Mouse (Mus musculus) MEL (cell line): Measurements from ENCODE around the gene Slc25a22. TPM values are rescaled to one million over a fixed set of nuclear protein-coding genes. Genes with fewer than 3 reads are reported as not detected.
A peak's percentile ranks its signal among the peaks of the same experiment; 100 is the strongest.

Experiments used
- DNase-seq: peaks from one replicate; pipeline ENCODE4 v3.0.0; 2011; ENCODE audit warnings: low read depth, low spot score
- H3K27ac ChIP-seq: 2 replicates; pipeline ENCODE4 v1.5.1; 2012; ENCODE audit warnings: low read depth, mild to moderate bottlenecking, control low read depth, low read length, moderate library complexity; ENCODE audit not compliant: control insufficient read depth
- H3K27me3 ChIP-seq, 2 experiments: fragments of 150-350 bp in 1 of 2; sonication (generic) in 1 of 2; 2 replicates each; pipeline ENCODE4 v1.6.1; 2012; ENCODE audit warnings: low read length in 2 of 2, mild to moderate bottlenecking in 2 of 2, improper control_type of control experiment in 1 of 2, moderate library complexity in 1 of 2; ENCODE audit not compliant: insufficient read depth in 2 of 2, control insufficient read depth in 1 of 2
- H3K36me3 ChIP-seq, 2 experiments: 2 replicates each; pipeline ENCODE4 v1.6.1; 2012 to 2014; ENCODE audit warnings: low read length in 2 of 2, improper control_type of control experiment in 1 of 2, inconsistent platforms in 1 of 2, mild to moderate bottlenecking in 1 of 2; ENCODE audit not compliant: insufficient read depth in 2 of 2, control insufficient read depth in 1 of 2
- H3K4me1 ChIP-seq, 2 experiments: fragments of 150-350 bp in 1 of 2; sonication (generic) in 1 of 2; 2 replicates each; pipeline ENCODE4 v1.6.1; 2012; ENCODE audit warnings: low read length in 2 of 2, improper control_type of control experiment in 1 of 2, mild to moderate bottlenecking in 1 of 2; ENCODE audit not compliant: insufficient read depth in 2 of 2, control insufficient read depth in 1 of 2
- H3K4me3 ChIP-seq, 2 experiments: fragments of 150-350 bp in 1 of 2; sonication (generic) in 1 of 2; 2 replicates each; pipeline ENCODE4 v1.5.1; 2012; ENCODE audit warnings: low read depth in 2 of 2, low read length in 2 of 2, mild to moderate bottlenecking in 2 of 2, moderate library complexity in 2 of 2, control low read depth in 1 of 2, improper control_type of control experiment in 1 of 2; ENCODE audit not compliant: control insufficient read depth in 1 of 2, insufficient read depth in 1 of 2
- H3K79me2 ChIP-seq: 2 replicates; pipeline ENCODE4 v1.6.1; 2012; ENCODE audit warnings: mild to moderate bottlenecking, low read length, moderate library complexity; ENCODE audit not compliant: control insufficient read depth, poor library complexity, insufficient read depth
- H3K9ac ChIP-seq: 2 replicates; pipeline ENCODE4 v1.6.1; 2012; ENCODE audit warnings: low read depth, mild to moderate bottlenecking, control low read depth, low read length, moderate library complexity; ENCODE audit not compliant: control insufficient read depth, poor library complexity, severe bottlenecking
- H3K9me3 ChIP-seq: fragments of 150-350 bp; sonication (generic); replicated peaks from 2 replicates; pipeline ENCODE4 v1.6.1; 2012; ENCODE audit warnings: mild to moderate bottlenecking, low read length, improper control_type of control experiment, moderate library complexity; ENCODE audit not compliant: insufficient read depth
- CHD1 ChIP-seq: IDR thresholded peaks from 2 replicates; pipeline ENCODE4 v1.6.1; 2012; ENCODE audit warnings: low read depth, mild to moderate bottlenecking, inconsistent platforms, low read length, improper control_type of control experiment
- CHD2 ChIP-seq: IDR thresholded peaks from 2 replicates; pipeline ENCODE4 v1.6.1; 2011; ENCODE audit warnings: low read length, improper control_type of control experiment
- CTCF ChIP-seq, 3 experiments: IDR thresholded peaks in 2 of 3; conservative IDR thresholded peaks in 1 of 3; 2 replicates each; pipeline ENCODE4 v1.5.1; 2011 to 2012; ENCODE audit warnings: low read length in 3 of 3, low read depth in 2 of 3, mild to moderate bottlenecking in 2 of 3, improper control_type of control experiment in 1 of 3, inconsistent platforms in 1 of 3, mixed read lengths in 1 of 3, moderate library complexity in 1 of 3; ENCODE audit not compliant: control insufficient read depth in 1 of 3, insufficient read depth in 1 of 3, poor library complexity in 1 of 3, severe bottlenecking in 1 of 3
- ELF1 ChIP-seq: IDR thresholded peaks from 2 replicates; pipeline ENCODE4 v1.6.1; 2014; ENCODE audit warnings: low read depth, mild to moderate bottlenecking, inconsistent platforms, low read length, improper control_type of control experiment, moderate library complexity
- EP300 ChIP-seq, 2 experiments: IDR thresholded peaks; 2 replicates each; pipeline ENCODE4 v1.6.1; 2011; ENCODE audit warnings: improper control_type of control experiment in 2 of 2, low read length in 2 of 2, low read depth in 1 of 2, mild to moderate bottlenecking in 1 of 2
- ETS1 ChIP-seq: IDR thresholded peaks from 2 replicates; pipeline ENCODE4 v1.6.1; 2012; ENCODE audit warnings: low read depth, mild to moderate bottlenecking, inconsistent platforms, low read length, improper control_type of control experiment, moderate library complexity
- MAFK ChIP-seq: IDR thresholded peaks from 2 replicates; pipeline ENCODE4 v1.6.1; 2011; ENCODE audit warnings: low read depth, mild to moderate bottlenecking, low read length, improper control_type of control experiment, borderline replicate concordance
- MAX ChIP-seq: IDR thresholded peaks from 2 replicates; pipeline ENCODE4 v1.6.1; 2011; ENCODE audit warnings: low read length, improper control_type of control experiment
- MYC ChIP-seq: IDR thresholded peaks from 2 replicates; pipeline ENCODE4 v1.6.1; 2011; ENCODE audit warnings: low read depth, mild to moderate bottlenecking, low read length, improper control_type of control experiment, moderate library complexity
- NRF1 ChIP-seq: IDR thresholded peaks from 2 replicates; pipeline ENCODE4 v1.6.1; 2014; ENCODE audit warnings: low read depth, mild to moderate bottlenecking, inconsistent platforms, low read length, improper control_type of control experiment, moderate library complexity; ENCODE audit not compliant: poor library complexity, insufficient read depth, severe bottlenecking
- POLR2A ChIP-seq, 2 experiments: IDR thresholded peaks; 2 replicates each; pipeline ENCODE4 v1.6.1; 2011 to 2012; ENCODE audit warnings: low read length in 2 of 2, mild to moderate bottlenecking in 2 of 2, control low read depth in 1 of 2, improper control_type of control experiment in 1 of 2, low read depth in 1 of 2, moderate library complexity in 1 of 2; ENCODE audit not compliant: control insufficient read depth in 1 of 2, insufficient read depth in 1 of 2, poor library complexity in 1 of 2
- POLR2AphosphoS2 ChIP-seq: IDR thresholded peaks from 2 replicates; pipeline ENCODE4 v1.6.1; 2011; ENCODE audit warnings: low read length, improper control_type of control experiment
- SIN3A ChIP-seq: IDR thresholded peaks from 2 replicates; pipeline ENCODE4 v1.6.1; 2012; ENCODE audit warnings: low read length, improper control_type of control experiment, inconsistent platforms
- TBP ChIP-seq: IDR thresholded peaks from 2 replicates; pipeline ENCODE4 v1.8.0; 2011; ENCODE audit warnings: low read depth, low read length, improper control_type of control experiment
- TCF12 ChIP-seq: IDR thresholded peaks from 2 replicates; pipeline ENCODE4 v1.6.1; 2014; ENCODE audit warnings: low read depth, mild to moderate bottlenecking, inconsistent platforms, low read length, improper control_type of control experiment, moderate library complexity
- UBTF ChIP-seq: IDR thresholded peaks from 2 replicates; pipeline ENCODE4 v1.6.1; 2012; ENCODE audit warnings: low read depth, mild to moderate bottlenecking, inconsistent platforms, low read length, improper control_type of control experiment, moderate library complexity, borderline replicate concordance; ENCODE audit not compliant: insufficient read depth
- ZC3H11A ChIP-seq: IDR thresholded peaks from 2 replicates; pipeline ENCODE4 v1.6.1; 2012; ENCODE audit warnings: low read depth, mild to moderate bottlenecking, inconsistent platforms, low read length, improper control_type of control experiment
- ZNF384 ChIP-seq: IDR thresholded peaks from 2 replicates; pipeline ENCODE4 v1.6.1; 2012; ENCODE audit warnings: low read depth, mild to moderate bottlenecking, inconsistent platforms, low read length, improper control_type of control experiment
- polyA plus RNA-seq, 2 experiments: library from polyadenylated mRNA; stranded (reverse) in 1 of 2; unstranded in 1 of 2; fragments of >175 nt in 1 of 2; fragments of >200 nt in 1 of 2; gene quantifications; 2 replicates each; pipeline versions ENCODE4 v1.2.1 to v1.2.4; 2012; ENCODE audit warnings: low replicate concordance in 2 of 2, low read depth in 1 of 2; ENCODE audit not compliant: insufficient read length in 2 of 2, insufficient read depth in 1 of 2, missing spikeins in 1 of 2
- total RNA-seq: library from RNA; depleted of rRNA; stranded (reverse); fragments of 300-350 nt; gene quantifications from 2 replicates; pipeline ENCODE4 v1.2.3, GENCODE M21; 2012; rRNA removed

Slc25a22 gene
- total and polyA plus RNA-seq, 3 experiments: 23.8 to 46.0 TPM; not detected in 1

DNA sequence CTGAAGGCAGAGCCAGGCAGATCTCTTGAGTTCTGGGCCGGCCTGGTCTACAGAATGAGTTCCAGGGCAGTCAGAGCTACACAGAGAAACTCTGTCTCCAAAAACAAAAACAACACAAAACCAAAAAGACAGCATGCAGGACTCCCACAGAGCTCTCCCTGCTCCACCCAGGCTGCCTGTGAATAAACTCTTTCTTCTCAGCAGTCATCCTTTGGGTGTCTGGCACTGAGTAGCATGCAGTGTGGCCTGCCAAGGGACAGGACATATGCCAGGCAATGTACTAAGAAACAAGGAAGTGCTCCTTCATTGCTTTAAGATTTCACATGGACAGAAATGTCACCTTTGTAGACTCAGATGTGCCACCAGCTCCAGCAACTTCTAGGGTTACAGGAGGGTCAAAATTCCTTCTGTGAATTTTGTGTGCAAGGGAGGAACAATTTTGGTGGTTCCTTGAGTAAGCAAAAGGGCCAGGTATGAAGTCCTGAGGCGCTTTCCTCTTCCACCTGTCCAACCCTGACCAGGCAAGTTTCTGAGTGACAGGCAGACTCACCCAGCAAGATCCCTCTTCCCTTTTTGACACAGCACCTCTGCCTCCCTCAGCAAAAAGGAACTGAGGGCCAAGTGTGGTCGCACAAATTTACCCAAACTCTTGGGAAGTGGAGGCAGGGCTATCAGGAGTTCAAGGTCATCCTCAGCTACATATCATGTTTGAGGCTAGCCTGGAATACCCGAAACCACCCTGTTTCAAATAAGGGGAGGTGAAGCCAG is 56.4 kb downstream of the Slc25a22 start:
- no peaks in the 10 kb centered on the region for H3K27me3 ChIP-seq
- no peak for TF ChIP-seq MAFK
- no peak for TF ChIP-seq ELF1
- TF ChIP-seq ZNF384: no peak
- no peak for TF ChIP-seq ZC3H11A
- no peak for TF ChIP-seq TCF12
- no peak for TF ChIP-seq CTCF (IDR thresholded peaks at IDR 0.05 in 2 of 3, conservative IDR thresholded peaks at IDR 0.05 in 1 of 3; ENCODE audit: control insufficient read depth in 1 of 3, insufficient read depth in 1 of 3, low read depth in 2 of 3, low read length in 3 of 3, poor library complexity in 1 of 3, severe bottlenecking in 1 of 3)
- TF ChIP-seq UBTF: no peak
- TF ChIP-seq POLR2AphosphoS2: no peak
- no peak for TF ChIP-seq ETS1
- TF ChIP-seq CHD2: no peak
- TF ChIP-seq MAX: no peak
- TF ChIP-seq EP300 (IDR thresholded peaks at IDR 0.05; ENCODE audit: low read depth in 1 of 2, low read length in 2 of 2): peak in 1 of 2 experiments; percentile 24; a peak in 1 of 4 replicates
- TF ChIP-seq NRF1: no peak
- no peak for TF ChIP-seq CHD1
- TF ChIP-seq SIN3A: no peak
- 0 out of 2 replicates have a peak, but pooled peaks have one; percentile 25 for TF ChIP-seq TBP
- TF ChIP-seq MYC: no peak
- no peak for TF ChIP-seq POLR2A (IDR thresholded peaks at IDR 0.05; ENCODE audit: control insufficient read depth in 1 of 2, insufficient read depth in 1 of 2, low read depth in 1 of 2, low read length in 2 of 2, poor library complexity in 1 of 2)
- TF ChIP-seq, all 39 proteins: peak for 2
- Histone ChIP-seq H3K9me3 (no peaks in the 10 kb centered on the region), H3K4me1 (peaks cover 3 to 20% of the 10 kb centered on the region in 2 experiments), H3K4me3 (no peak overlapping the region), H3K79me2 (no peaks in the 10 kb centered on the region), H3K36me3 (peaks cover 0 to 20% of the 10 kb centered on the region in 2 experiments; a peak in 2 of 4 replicates), H3K27ac (no peak overlapping the region), H3K9ac (no peak overlapping the region)
- DNase-seq: peak; percentile 40

Other genes starting within 250 kb of the Slc25a22 start
- 137 and 183 TPM in 2 replicates for gene Hras, start 243.9 kb downstream of the Slc25a22 start, total RNA-seq
- gene Hras, start 243.9 kb downstream of the Slc25a22 start, polyA plus RNA-seq: 100 to 1,000 TPM in 1 of 2 experiments, not detected in 1; 149 TPM
- gene Lrrc56, start 243.7 kb downstream of the Slc25a22 start, total RNA-seq: 1.0 and 1.6 TPM in 2 replicates
- 1 to 10 TPM in 1 of 2 experiments, not detected in 1; 5.5 TPM for gene Lrrc56, start 243.7 kb downstream of the Slc25a22 start, polyA plus RNA-seq
- not detected in 2 replicates for gene Lmntd2, start 223.8 kb downstream of the Slc25a22 start, total RNA-seq
- under 1 TPM in 1 of 2 experiments, not detected in 1; 0.43 TPM for gene Lmntd2, start 223.8 kb downstream of the Slc25a22 start, polyA plus RNA-seq
- gene Rassf7, start 222.0 kb downstream of the Slc25a22 start, total RNA-seq: 7.0 and 7.6 TPM in 2 replicates
- 1 to 10 TPM in 1 of 2 experiments, not detected in 1; 9.5 TPM for gene Rassf7, start 222.0 kb downstream of the Slc25a22 start, polyA plus RNA-seq
- gene Phrf1, start 209.1 kb downstream of the Slc25a22 start, total RNA-seq: 65.0 and 66.1 TPM in 2 replicates
- gene Phrf1, start 209.1 kb downstream of the Slc25a22 start, polyA plus RNA-seq: 1,000 to 10,000 TPM in 1 of 2 experiments, 10 to 100 TPM in 1; 91.2 to 1,029 TPM
- gene Irf7, start 171.4 kb downstream of the Slc25a22 start, total RNA-seq: 0.52 and 1.9 TPM in 2 replicates
- gene Irf7, start 171.4 kb downstream of the Slc25a22 start, polyA plus RNA-seq: 1 to 10 TPM in 1 of 2 experiments, not detected in 1; 2.0 TPM
- not detected in 2 replicates for gene Cdhr5, start 161.1 kb downstream of the Slc25a22 start, total RNA-seq
- gene Cdhr5, start 161.1 kb downstream of the Slc25a22 start, polyA plus RNA-seq: not detected
- not detected in 2 replicates for gene Sct, start 158.8 kb downstream of the Slc25a22 start, total RNA-seq
- not detected for gene Sct, start 158.8 kb downstream of the Slc25a22 start, polyA plus RNA-seq
- not detected in 2 replicates for gene Drd4, start 145.9 kb downstream of the Slc25a22 start, total RNA-seq
- gene Drd4, start 145.9 kb downstream of the Slc25a22 start, polyA plus RNA-seq: not detected
- gene Deaf1, start 110.2 kb downstream of the Slc25a22 start, total RNA-seq: 9.8 and 13.2 TPM in 2 replicates
- 10 to 100 TPM in 1 of 2 experiments, not detected in 1; 91.1 TPM for gene Deaf1, start 110.2 kb downstream of the Slc25a22 start, polyA plus RNA-seq
- 12.2 and 12.3 TPM in 2 replicates for gene Tmem80, start 110.2 kb downstream of the Slc25a22 start, total RNA-seq
- gene Tmem80, start 110.2 kb downstream of the Slc25a22 start, polyA plus RNA-seq: 10 to 100 TPM in 1 of 2 experiments, not detected in 1; 27.7 TPM
- gene Eps8l2, start 99.0 kb downstream of the Slc25a22 start, total RNA-seq: 0.46 TPM in 1 of 2 replicates, not detected in the other
- gene Eps8l2, start 99.0 kb downstream of the Slc25a22 start, polyA plus RNA-seq: under 1 TPM in 1 of 2 experiments, not detected in 1; 0.10 TPM
- 415 and 498 TPM in 2 replicates for gene Taldo1, start 45.7 kb downstream of the Slc25a22 start, total RNA-seq
- gene Taldo1, start 45.7 kb downstream of the Slc25a22 start, polyA plus RNA-seq: 100 to 1,000 TPM in 1 of 2 experiments, not detected in 1; 298 TPM
- 21.0 and 21.6 TPM in 2 replicates for gene Gatd1, start 23.8 kb downstream of the Slc25a22 start, total RNA-seq
- gene Gatd1, start 23.8 kb downstream of the Slc25a22 start, polyA plus RNA-seq: 10 to 100 TPM in 1 of 2 experiments, not detected in 1; 35.9 TPM
- not detected in 2 replicates for gene Cend1, start 8.4 kb downstream of the Slc25a22 start, total RNA-seq
- not detected for gene Cend1, start 8.4 kb downstream of the Slc25a22 start, polyA plus RNA-seq
- 5.0 and 6.4 TPM in 2 replicates for gene Pidd1, start 6.1 kb upstream of the Slc25a22 start, total RNA-seq
- 10 to 100 TPM in 1 of 2 experiments, not detected in 1; 27.2 TPM for gene Pidd1, start 6.1 kb upstream of the Slc25a22 start, polyA plus RNA-seq
- gene Rplp2, start 9.5 kb upstream of the Slc25a22 start, total RNA-seq: 3,188 and 3,690 TPM in 2 replicates
- 1,000 to 10,000 TPM in 1 of 2 experiments, not detected in 1; 3,503 TPM for gene Rplp2, start 9.5 kb upstream of the Slc25a22 start, polyA plus RNA-seq
- gene Pnpla2, start 17.3 kb upstream of the Slc25a22 start, total RNA-seq: 8.3 and 9.9 TPM in 2 replicates
- gene Pnpla2, start 17.3 kb upstream of the Slc25a22 start, polyA plus RNA-seq: 10 to 100 TPM in 1 of 2 experiments, not detected in 1; 38.6 TPM
- 0.59 and 0.73 TPM in 2 replicates for gene Cracr2b, start 23.2 kb upstream of the Slc25a22 start, total RNA-seq
- gene Cracr2b, start 23.2 kb upstream of the Slc25a22 start, polyA plus RNA-seq: 1 to 10 TPM in 1 of 2 experiments, not detected in 1; 6.9 TPM
- gene Cd151, start 29.5 kb upstream of the Slc25a22 start, total RNA-seq: 38.9 and 40.6 TPM in 2 replicates
- gene Cd151, start 29.5 kb upstream of the Slc25a22 start, polyA plus RNA-seq: 10 to 100 TPM in 1 of 2 experiments, not detected in 1; 86.6 TPM
- 110 and 114 TPM in 2 replicates for gene Polr2l, start 37.2 kb upstream of the Slc25a22 start, total RNA-seq
- 10 to 100 TPM in 1 of 2 experiments, not detected in 1; 82.4 TPM for gene Polr2l, start 37.2 kb upstream of the Slc25a22 start, polyA plus RNA-seq
- gene Tspan4, start 37.3 kb upstream of the Slc25a22 start, total RNA-seq: 82.5 and 110 TPM in 2 replicates
- 10 to 100 TPM in 1 of 2 experiments, not detected in 1; 97.9 TPM for gene Tspan4, start 37.3 kb upstream of the Slc25a22 start, polyA plus RNA-seq
- gene Chid1, start 102.0 kb upstream of the Slc25a22 start, total RNA-seq: 36.1 and 36.3 TPM in 2 replicates
- gene Chid1, start 102.0 kb upstream of the Slc25a22 start, polyA plus RNA-seq: 10 to 100 TPM in 1 of 2 experiments, not detected in 1; 46.7 TPM
- gene Ap2a2, start 124.3 kb upstream of the Slc25a22 start, total RNA-seq: 59.5 and 60.6 TPM in 2 replicates
- 10 to 100 TPM; 34.7 to 67.9 TPM for gene Ap2a2, start 124.3 kb upstream of the Slc25a22 start, polyA plus RNA-seq
- 0.04 TPM in 1 of 2 replicates, not detected in the other for gene Muc6, start 217.4 kb upstream of the Slc25a22 start, total RNA-seq
- gene Muc6, start 217.4 kb upstream of the Slc25a22 start, polyA plus RNA-seq: under 1 TPM in 1 of 2 experiments, not detected in 1; 0.19 TPM